Mouse (Mus musculus) embryonic facial prominence, embryonic 14.5 days (tissue): ENCODE data around the gene Lrrn3. TPM values are rescaled to one million over a fixed set of nuclear protein-coding genes. Genes with fewer than 3 reads are reported as not detected.
A peak's percentile ranks its signal among the peaks of the same experiment; 100 is the strongest.

Experiments used
- ATAC-seq: fragments of 200-750 bp; cut with Nextera tagmentation; 2 replicates; pipeline ENCODE4 v1.8.0; 2017; ENCODE audit warnings: low read depth, moderate number of reproducible peaks, moderate TSS enrichment
- DNase-seq: peaks from one replicate; pipeline ENCODE4 v3.0.0-alpha.2; 2015; ENCODE audit warnings: low spot score
- H3K27ac ChIP-seq: fragments of 300-500 bp; sonication (generic); replicated peaks from 2 replicates; pipeline ENCODE4 v1.5.1; 2014; ENCODE audit warnings: low read depth, mild to moderate bottlenecking, low read length, moderate library complexity
- H3K27me3 ChIP-seq: fragments of 300-500 bp; sonication (generic); replicated peaks from 2 replicates; pipeline ENCODE4 v1.6.1; 2014; ENCODE audit warnings: low read length; ENCODE audit not compliant: control insufficient read depth, insufficient read depth
- H3K36me3 ChIP-seq: fragments of 300-500 bp; sonication (generic); 2 replicates; pipeline ENCODE4 v1.6.1; 2014; ENCODE audit warnings: low read length, mixed read lengths; ENCODE audit not compliant: control insufficient read depth, insufficient read depth
- H3K4me1 ChIP-seq: fragments of 300-500 bp; sonication (generic); 2 replicates; pipeline ENCODE4 v1.6.1; 2014; ENCODE audit warnings: antibody characterized with exemption, low read length; ENCODE audit not compliant: control insufficient read depth, insufficient read depth
- H3K4me2 ChIP-seq: fragments of 300-500 bp; sonication (generic); 2 replicates; pipeline ENCODE4 v1.6.1; 2014; ENCODE audit warnings: low read depth, mild to moderate bottlenecking, low read length, moderate library complexity, mixed read lengths
- H3K4me3 ChIP-seq: fragments of 300-500 bp; sonication (generic); 2 replicates; pipeline ENCODE4 v1.5.1; 2014; ENCODE audit warnings: low read depth, mild to moderate bottlenecking, low read length
- H3K9ac ChIP-seq: fragments of 300-500 bp; sonication (generic); 2 replicates; pipeline ENCODE4 v1.6.1; 2014; ENCODE audit warnings: low read depth, mild to moderate bottlenecking, low read length, moderate library complexity, mixed read lengths
- H3K9me3 ChIP-seq: fragments of 300-500 bp; sonication (generic); 2 replicates; pipeline ENCODE4 v1.6.1; 2016; ENCODE audit warnings: low read length; ENCODE audit not compliant: control insufficient read depth
- WGBS: fragments of 180-500 bp; shearing (Covaris S2); extraction: QIAGEN DNeasy Blood & Tissue Kit; methylation state at CpG from one replicate; pipeline ENCODE4 v1.1.7; 2014; 5-methylcytosine and 5-hydroxymethylcytosine counted together
- polyA plus RNA-seq: library from polyadenylated mRNA; unstranded; fragments of >200 nt; fragmentation: Nextera tagmentation; extraction: Ambion mirVana; gene quantifications from 2 replicates; pipeline ENCODE4 v1.2.1, GENCODE M21; 2014

Lrrn3 gene
- polyA plus RNA-seq, 1 experiment from 2014 or later = 11.3 TPM

DNA sequence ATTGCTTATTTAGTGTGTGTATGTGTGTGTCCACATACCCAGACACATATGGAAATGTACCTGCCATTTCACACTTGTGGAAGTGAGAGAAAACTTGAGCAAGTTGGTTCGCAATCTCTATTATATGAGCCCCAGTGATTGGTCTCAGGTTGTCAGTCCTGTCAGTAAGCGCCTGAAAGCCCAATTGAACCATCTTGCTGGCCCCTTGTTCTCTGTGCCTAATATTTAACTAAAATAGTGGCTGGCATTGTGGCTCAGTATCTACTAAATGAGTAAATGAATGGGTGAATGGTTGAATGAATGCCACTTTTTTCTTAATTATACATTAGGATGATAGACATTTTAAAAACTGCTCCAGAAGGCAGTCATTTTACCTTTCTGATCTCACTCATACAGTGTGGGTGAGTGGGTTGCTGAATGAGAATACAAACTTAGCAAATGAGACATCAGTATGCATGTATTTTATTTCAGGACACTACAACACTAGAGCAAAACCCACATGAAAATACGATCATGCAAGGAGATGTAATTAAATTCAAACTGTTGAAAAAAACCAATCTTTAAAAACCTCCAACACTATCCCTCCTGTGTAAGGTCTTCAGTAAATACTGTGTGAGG lies 17.7 kb downstream of the Lrrn3 start:
- ATAC-seq = no peak
- Histone ChIP-seq H3K9ac (no peak overlapping the region), H3K4me1 (no peaks in the 10 kb centered on the region), H3K27me3 (no peaks in the 10 kb centered on the region), H3K27ac (no peak overlapping the region), H3K36me3 (no peaks in the 10 kb centered on the region), H3K4me2 (no peak overlapping the region), H3K4me3 (no peak overlapping the region), H3K9me3 (no peaks in the 10 kb centered on the region)
- 87% methylated on average over 3 of the region's 3 CpGs for WGBS
- DNase-seq = no peak

DNA sequence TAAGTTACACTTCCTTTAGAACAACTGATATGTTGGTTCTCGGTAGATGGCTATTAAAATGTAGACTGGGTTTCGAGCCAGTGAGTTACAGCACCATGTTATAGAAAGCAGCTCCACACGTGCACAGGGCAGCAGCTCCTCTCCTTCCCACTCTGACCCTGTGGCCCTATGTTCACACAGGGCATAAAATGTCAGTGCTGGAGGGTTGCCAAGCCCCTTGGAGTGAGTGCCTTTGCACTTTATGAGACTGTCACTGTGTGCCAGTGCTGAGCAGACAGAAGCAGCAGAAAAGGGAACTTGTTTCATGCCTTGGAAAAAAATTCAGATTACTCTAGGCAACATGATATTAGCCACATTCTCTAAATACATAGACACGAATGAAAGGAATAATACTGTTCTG lies 47.8 kb downstream of the Lrrn3 start:
- no peak overlapping the region for H3K4me3 ChIP-seq
- no peak overlapping the region for H3K27ac ChIP-seq
- no peaks in the 10 kb centered on the region for H3K9me3 ChIP-seq
- no peaks in the 10 kb centered on the region for H3K36me3 ChIP-seq
- H3K4me2 ChIP-seq = no peak overlapping the region
- no peak overlapping the region for H3K9ac ChIP-seq
- ATAC-seq = peak; percentile 87; the same call in 1 of the 2 replicates
- DNase-seq = peak; percentile 73
- H3K27me3 ChIP-seq = no peaks in the 10 kb centered on the region
- no peaks in the 10 kb centered on the region for H3K4me1 ChIP-seq
- 30% methylated on average over 4 of the region's 4 CpGs for WGBS

DNA sequence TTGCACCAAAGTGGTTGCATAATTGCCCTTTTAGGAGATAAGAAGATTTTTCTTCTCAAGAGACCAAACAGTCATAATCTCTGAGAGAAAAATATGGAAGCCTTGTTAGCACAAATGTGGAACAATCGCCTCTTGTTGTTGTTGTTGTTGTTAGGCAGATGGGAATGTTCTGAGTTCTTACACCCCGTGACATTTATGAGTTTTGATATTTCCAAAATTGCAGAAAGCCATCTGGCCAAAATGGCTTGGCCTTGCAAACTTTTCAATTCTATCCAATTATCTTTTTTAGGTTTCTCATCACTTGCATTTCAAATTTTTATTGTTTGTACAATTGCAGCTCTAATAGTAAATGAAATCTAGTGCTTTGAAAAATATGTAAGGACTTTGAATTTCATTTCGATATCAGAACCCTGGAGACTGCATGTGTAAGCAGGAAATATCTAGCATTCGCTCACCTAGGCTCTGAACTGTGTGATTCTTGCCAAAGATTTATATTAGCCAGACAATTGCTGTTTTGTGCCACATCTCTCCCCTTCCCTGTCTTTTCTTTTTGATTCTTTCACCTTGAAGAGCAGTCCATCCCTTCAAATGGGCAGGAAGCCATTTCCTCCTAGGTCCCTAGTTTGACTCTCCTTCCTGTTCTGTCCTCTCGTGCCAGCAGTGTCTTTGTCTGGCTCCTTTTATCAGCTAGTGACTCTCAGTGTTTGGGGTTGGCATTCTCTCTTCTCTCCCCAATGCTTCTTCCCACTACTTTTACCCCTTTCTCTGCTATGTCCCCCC lies 49.8 kb downstream of the Lrrn3 start:
- Histone ChIP-seq H3K27me3 (no peaks in the 10 kb centered on the region), H3K27ac (no peak overlapping the region), H3K9ac (no peak overlapping the region), H3K4me2 (no peak overlapping the region), H3K4me3 (no peak overlapping the region), H3K36me3 (no peaks in the 10 kb centered on the region), H3K9me3 (no peaks in the 10 kb centered on the region), H3K4me1 (no peaks in the 10 kb centered on the region)
- DNase-seq (no peak), ATAC-seq (no peak)
- WGBS = 74% methylated on average over 5 of the region's 5 CpGs

DNA sequence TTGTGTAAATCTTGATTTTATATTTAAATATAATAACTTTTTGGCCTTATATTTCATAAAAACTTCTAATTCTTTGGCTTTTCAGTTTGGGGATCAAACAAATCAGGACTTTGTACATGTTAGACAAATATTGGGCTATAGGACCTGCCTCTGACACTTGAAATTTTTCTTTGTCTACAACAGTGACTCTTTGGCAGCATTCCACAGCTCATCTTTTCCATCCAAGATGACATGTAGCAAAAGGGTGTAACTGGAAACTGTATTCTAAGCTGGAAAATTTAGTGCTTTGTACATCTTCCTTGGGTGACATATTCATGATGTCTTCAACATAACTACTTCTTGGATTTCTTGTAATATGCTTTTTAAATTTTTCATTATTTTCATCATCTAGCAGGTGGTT lies 57.4 kb downstream of the Lrrn3 start:
- ATAC-seq (no peak), DNase-seq (no peak)
- no peak overlapping the region for H3K9ac ChIP-seq
- H3K27ac ChIP-seq = no peak overlapping the region
- no peaks in the 10 kb centered on the region for H3K36me3 ChIP-seq
- no peak overlapping the region for H3K4me3 ChIP-seq
- H3K27me3 ChIP-seq = no peaks in the 10 kb centered on the region
- no peaks in the 10 kb centered on the region for H3K9me3 ChIP-seq
- no peaks in the 10 kb centered on the region for H3K4me1 ChIP-seq
- no peak overlapping the region for H3K4me2 ChIP-seq

DNA sequence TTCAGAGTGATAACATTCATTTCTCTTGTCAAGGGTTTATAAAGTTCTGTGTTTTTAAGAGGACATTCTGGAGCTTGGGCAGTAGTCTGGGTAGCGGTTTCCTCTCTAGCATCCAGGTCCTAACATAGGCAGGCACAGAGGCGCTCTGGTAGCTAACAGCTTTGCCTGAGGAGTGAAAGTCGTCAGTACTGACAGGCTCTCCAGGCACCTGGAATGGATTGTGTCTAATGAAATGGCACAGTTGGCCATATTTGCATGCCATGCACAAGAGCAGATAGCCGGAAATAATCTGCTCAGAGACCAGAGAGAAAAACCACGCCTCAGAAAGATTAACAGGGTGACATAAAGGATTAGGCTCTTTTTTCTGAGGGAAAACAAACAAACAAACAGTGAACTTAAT lies 58.8 kb downstream of the Lrrn3 start:
- 57% methylated on average over 5 of the region's 5 CpGs for WGBS
- H3K27ac ChIP-seq = no peak overlapping the region
- H3K4me3 ChIP-seq = no peak overlapping the region
- H3K27me3 ChIP-seq = no peaks in the 10 kb centered on the region
- H3K4me2 ChIP-seq = no peak overlapping the region
- no peaks in the 10 kb centered on the region for H3K9me3 ChIP-seq
- no peaks in the 10 kb centered on the region for H3K4me1 ChIP-seq
- DNase-seq = peak; percentile 22
- H3K36me3 ChIP-seq = no peaks in the 10 kb centered on the region
- no peak overlapping the region for H3K9ac ChIP-seq
- ATAC-seq = no peak

DNA sequence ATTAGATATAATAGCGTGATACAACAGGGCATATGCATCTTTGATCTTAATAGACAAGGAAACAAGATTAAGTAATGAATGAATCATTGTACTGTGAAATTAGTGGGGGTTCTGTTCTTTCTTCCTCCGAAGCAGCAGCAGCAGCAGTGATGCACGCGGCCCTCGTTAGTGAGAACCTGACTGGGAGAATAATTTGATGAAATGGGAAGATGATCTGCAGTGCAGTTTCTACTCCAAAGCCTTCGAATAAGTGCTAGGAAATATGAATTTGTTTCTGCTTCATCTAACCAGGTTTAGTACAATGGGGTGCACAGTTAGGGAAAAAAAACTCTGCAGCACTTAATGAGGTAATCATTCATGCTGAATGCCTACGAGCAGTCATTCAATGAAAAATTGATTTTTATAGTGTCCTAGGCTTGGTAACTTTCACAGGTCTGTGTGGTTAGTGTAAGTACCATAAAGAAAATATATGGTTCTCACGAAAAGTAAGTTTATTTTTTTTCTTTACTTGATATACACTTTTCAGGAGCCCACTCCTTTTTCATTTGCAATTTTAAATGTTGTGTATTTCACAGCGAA lies 61.0 kb downstream of the Lrrn3 start:
- Histone ChIP-seq H3K27me3 (no peaks in the 10 kb centered on the region), H3K4me3 (no peak overlapping the region), H3K9ac (no peak overlapping the region), H3K36me3 (no peaks in the 10 kb centered on the region), H3K27ac (no peak overlapping the region), H3K4me1 (no peaks in the 10 kb centered on the region), H3K9me3 (no peaks in the 10 kb centered on the region), H3K4me2 (no peak overlapping the region)
- DNase-seq = peak; percentile 42
- WGBS = 58% methylated on average over 9 of the region's 9 CpGs
- ATAC-seq = no peak

DNA sequence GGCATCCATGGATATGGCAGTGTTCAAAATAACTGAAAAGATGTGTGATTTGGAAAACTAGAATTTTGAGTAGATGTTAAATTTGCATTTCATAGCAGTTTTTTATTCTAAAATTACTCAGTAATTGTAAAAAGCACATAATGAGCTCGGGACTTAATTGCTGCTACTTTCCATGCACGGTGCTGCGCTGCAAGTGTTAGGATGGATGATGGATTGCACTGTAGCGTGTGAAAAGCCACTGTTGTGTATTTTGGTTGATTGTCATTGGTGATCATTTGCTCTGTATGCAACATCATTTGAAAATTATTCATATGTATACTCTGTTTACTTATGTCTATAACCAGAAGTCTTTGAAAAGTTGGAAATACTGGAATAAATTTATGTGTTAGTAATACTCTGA lies 68.3 kb downstream of the Lrrn3 start:
- no peak overlapping the region for H3K27ac ChIP-seq
- DNase-seq = no peak
- H3K4me1 ChIP-seq = no peaks in the 10 kb centered on the region
- H3K4me2 ChIP-seq = no peak overlapping the region
- H3K9me3 ChIP-seq = no peaks in the 10 kb centered on the region
- ATAC-seq = no peak
- no peaks in the 10 kb centered on the region for H3K27me3 ChIP-seq
- H3K4me3 ChIP-seq = no peak overlapping the region
- H3K36me3 ChIP-seq = no peaks in the 10 kb centered on the region
- no peak overlapping the region for H3K9ac ChIP-seq
- 90% methylated on average over 4 of the region's 4 CpGs for whole genome bisulfite sequencing

DNA sequence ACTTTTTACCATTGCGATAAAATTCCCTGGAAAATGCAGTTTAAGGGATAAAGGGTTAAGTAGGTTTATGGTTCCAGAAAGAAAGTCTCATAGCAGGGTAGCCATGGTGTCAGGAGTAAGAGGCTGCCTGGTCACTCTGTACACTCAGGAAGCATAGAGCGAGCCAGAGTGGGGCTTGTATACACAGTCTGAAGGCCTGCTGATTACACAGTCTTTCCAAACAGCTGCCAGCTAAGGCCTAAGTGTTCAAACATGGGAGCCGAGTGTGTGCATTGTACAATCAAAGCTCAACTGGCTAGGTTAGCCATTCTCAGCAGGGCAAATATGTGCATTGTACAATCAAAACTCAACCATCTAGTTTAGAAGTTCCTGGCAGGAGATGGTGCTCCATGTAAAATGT lies 69.1 kb downstream of the Lrrn3 start:
- no peaks in the 10 kb centered on the region for H3K27me3 ChIP-seq
- ATAC-seq (no peak), DNase-seq (no peak)
- WGBS = 64% methylated on average over 3 of the region's 3 CpGs
- H3K9me3 ChIP-seq = no peaks in the 10 kb centered on the region
- no peaks in the 10 kb centered on the region for H3K4me1 ChIP-seq
- no peak overlapping the region for H3K4me2 ChIP-seq
- H3K9ac ChIP-seq = no peak overlapping the region
- H3K27ac ChIP-seq = no peak overlapping the region
- H3K36me3 ChIP-seq = no peaks in the 10 kb centered on the region
- H3K4me3 ChIP-seq = no peak overlapping the region

DNA sequence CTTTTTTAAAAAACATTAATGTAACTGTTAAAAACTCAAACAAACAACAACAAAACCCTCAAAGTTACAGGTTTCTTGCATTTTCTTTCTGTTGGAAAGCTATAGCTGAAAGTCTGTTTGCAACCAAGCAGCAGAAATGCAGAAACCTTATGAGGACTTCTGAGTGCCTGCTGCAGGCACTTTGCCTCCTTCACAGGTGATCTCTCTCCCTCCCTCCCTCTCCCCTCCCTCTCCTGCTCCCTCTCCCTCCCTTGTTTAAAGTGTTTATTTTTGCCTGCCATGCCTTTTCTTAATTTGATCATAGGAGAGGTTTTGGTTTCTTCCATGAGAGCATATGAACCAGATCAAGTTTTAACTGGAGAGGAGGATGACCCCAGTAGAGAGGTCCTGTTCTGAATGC lies 69.6 kb downstream of the Lrrn3 start:
- no peak overlapping the region for H3K4me2 ChIP-seq
- H3K4me3 ChIP-seq = no peak overlapping the region
- no peak overlapping the region for H3K9ac ChIP-seq
- no peaks in the 10 kb centered on the region for H3K36me3 ChIP-seq
- ATAC-seq = no peak
- H3K27me3 ChIP-seq = no peaks in the 10 kb centered on the region
- H3K4me1 ChIP-seq = no peaks in the 10 kb centered on the region
- no peaks in the 10 kb centered on the region for H3K9me3 ChIP-seq
- no peak for DNase-seq
- H3K27ac ChIP-seq = no peak overlapping the region
